Mouse (Mus musculus): Measurements from ENCODE around the gene Ccdc93.

Gene Ccdc93

GRCm38 (mm10) chr1:121447216-121447615, 16.4 kb downstream of the Ccdc93 start:
- no peak for DNase-seq (ENCODE audit: low read depth)

- DNase-seq (ENCODE audit: low read depth) = no peak
These were observed 17.3 kb downstream of the Ccdc93 start for GRCm38 (mm10) chr1:121448166-121448565.

GRCm38 (mm10) chr1:121451009-121451408, 20.2 kb downstream of the Ccdc93 start:
- no peak for DNase-seq (ENCODE audit: low read depth)

- DNase-seq (ENCODE audit: low read depth) = no peak
These were observed 21.6 kb downstream of the Ccdc93 start for GRCm38 (mm10) chr1:121452498-121452897.

- DNase-seq (ENCODE audit: low read depth) = no peak
These were observed 22.2 kb downstream of the Ccdc93 start for GRCm38 (mm10) chr1:121453053-121453452.

- DNase-seq (ENCODE audit: low read depth) = no peak
These were observed 24.1 kb downstream of the Ccdc93 start for GRCm38 (mm10) chr1:121454951-121455350.

GRCm38 (mm10) chr1:121460077-121460476, 29.2 kb downstream of the Ccdc93 start:
- DNase-seq (ENCODE audit: low read depth) = no peak

- no peak for DNase-seq (ENCODE audit: low read depth)
These were observed 31.0 kb downstream of the Ccdc93 start for GRCm38 (mm10) chr1:121461895-121462294.

- no peak for DNase-seq (ENCODE audit: low read depth)
These were observed 31.8 kb downstream of the Ccdc93 start for GRCm38 (mm10) chr1:121462643-121463042.

- DNase-seq (ENCODE audit: low read depth) = no peak
These were observed 33.0 kb downstream of the Ccdc93 start for GRCm38 (mm10) chr1:121463806-121464205.

GRCm38 (mm10) chr1:121466276-121466675, 35.4 kb downstream of the Ccdc93 start:
- no peak for DNase-seq (ENCODE audit: low read depth)

- DNase-seq (ENCODE audit: low read depth) = no peak
These were observed 37.4 kb downstream of the Ccdc93 start for GRCm38 (mm10) chr1:121468271-121468670.

GRCm38 (mm10) chr1:121471503-121471902, 40.7 kb downstream of the Ccdc93 start:
- no peak for DNase-seq (ENCODE audit: low read depth)

- no peak for DNase-seq (ENCODE audit: low read depth)
These were observed 46.9 kb downstream of the Ccdc93 start for GRCm38 (mm10) chr1:121477716-121478115.

- no peak for DNase-seq (ENCODE audit: low read depth)
These were observed 47.6 kb downstream of the Ccdc93 start for GRCm38 (mm10) chr1:121478284-121478980.

- no peak for DNase-seq (ENCODE audit: low read depth)
These were observed 48.6 kb downstream of the Ccdc93 start for GRCm38 (mm10) chr1:121479403-121479802.

- DNase-seq (ENCODE audit: low read depth) = no peak
These were observed 52.2 kb downstream of the Ccdc93 start for GRCm38 (mm10) chr1:121483091-121483490.

GRCm38 (mm10) chr1:121486803-121487202, 56.0 kb downstream of the Ccdc93 start:
- DNase-seq (ENCODE audit: low read depth) = no peak

- DNase-seq (ENCODE audit: low read depth) = peak; percentile 19
These were observed 59.4 kb downstream of the Ccdc93 start for GRCm38 (mm10) chr1:121490241-121490640.

- DNase-seq (ENCODE audit: low read depth) = no peak
These were observed 66.2 kb downstream of the Ccdc93 start for GRCm38 (mm10) chr1:121497093-121497492.

- no peak for DNase-seq (ENCODE audit: low read depth)
These were observed 77.9 kb downstream of the Ccdc93 start for GRCm38 (mm10) chr1:121508729-121509128.

GRCm38 (mm10) chr1:121510420-121511140, 79.7 kb downstream of the Ccdc93 start:
- no peak for DNase-seq (ENCODE audit: low read depth)

GRCm38 (mm10) chr1:121511186-121511585, 80.3 kb downstream of the Ccdc93 start:
- no peak for DNase-seq (ENCODE audit: low read depth)

GRCm38 (mm10) chr1:121511966-121512365, 81.1 kb downstream of the Ccdc93 start:
- DNase-seq (ENCODE audit: low read depth) = no peak
